ENCODE assay signal across 23 mouse cellular contexts in the genomic region with DNA sequence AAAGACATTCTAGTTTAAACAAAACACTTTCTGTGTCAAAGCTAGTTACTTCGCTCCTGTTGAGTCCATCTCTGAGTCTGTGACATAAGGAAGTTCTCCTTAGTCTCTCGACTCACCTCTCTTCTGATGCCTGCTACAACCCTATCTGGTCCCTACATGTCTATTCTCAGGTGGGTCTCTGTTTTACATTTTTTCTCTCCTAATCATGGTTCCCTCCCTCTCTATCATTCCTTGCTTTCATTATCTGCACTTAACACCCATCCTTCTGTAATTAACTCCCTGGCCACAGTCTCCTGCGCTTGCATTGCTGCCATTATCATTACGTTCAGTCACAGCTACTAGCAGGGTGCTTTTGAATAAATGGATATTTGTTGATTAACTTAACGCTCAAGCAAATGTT.
DNase-seq lines count a peak whose midpoint lies in the region; ATAC-seq and TF ChIP-seq lines count a peak whose summit lies in the region.
"Had no signal": no experiment of that assay in that cellular context is flagged by ENCODE, and none has a peak within 500 bp of the region (broad histone marks: within the 10 kb centered on the region; RNA-seq: fewer than 3 reads in every experiment).

No protein-coding gene starts in this region.

- H3K36me3 ChIP-seq in liver, postnatal 0 days (replicated peaks; ENCODE audit: insufficient read depth, low read length) = no peaks in the 10 kb centered on the region
- H3K36me3 ChIP-seq in neural tube, embryonic 13.5 days = no peaks in the 10 kb centered on the region
- no peaks in the 10 kb centered on the region for H3K36me3 ChIP-seq in liver, embryonic 11.5 days (ENCODE audit: control insufficient read depth, insufficient read depth, low read length)
- H3K36me3 ChIP-seq: forebrain, embryonic 10.5 days; kidney, embryonic 15.5 days; lung, embryonic 15.5 days had no signal

- no peak overlapping the region for H3K4me3 ChIP-seq in liver, postnatal 0 days (ENCODE audit: low read depth, low read length)
- no peak overlapping the region for H3K4me3 ChIP-seq in neural tube, embryonic 13.5 days
- no peak overlapping the region for H3K4me3 ChIP-seq in liver, embryonic 11.5 days (ENCODE audit: low read depth, low read length)
- H3K4me3 ChIP-seq: forebrain, embryonic 10.5 days; kidney, embryonic 15.5 days; left cerebral cortex, adult 2 months; lung, embryonic 15.5 days; myocyte had no signal

- WGBS in liver, postnatal 0 days (ENCODE audit: insufficient replicate concordance) = 66% methylated on average over 5 of the region's 5 CpGs
- 49% methylated on average over 5 of the region's 5 CpGs for WGBS in neural tube, embryonic 13.5 days
- 52% methylated on average over 5 of the region's 5 CpGs for WGBS in liver, embryonic 11.5 days

- H3K27ac ChIP-seq in liver, postnatal 0 days (ENCODE audit: low read depth) = no peak overlapping the region
- peak overlapping the region; percentile 20; the same call in 1 of the 2 replicates for H3K27ac ChIP-seq in neural tube, embryonic 13.5 days (replicated peaks)
- peak overlapping the region; percentile 70; the same call in 1 of the 2 replicates for H3K27ac ChIP-seq in liver, embryonic 11.5 days (ENCODE audit: low read depth, low read length)
- H3K27ac ChIP-seq: forebrain, embryonic 10.5 days; kidney, embryonic 15.5 days; left cerebral cortex, adult 2 months; lung, embryonic 15.5 days had no signal

- no peak for TF ChIP-seq CTCF in liver, postnatal 0 days (IDR thresholded peaks at IDR 0.05; ENCODE audit: low read depth)

- ATAC-seq in liver, postnatal 0 days = no peak
- no peak for ATAC-seq in neural tube, embryonic 13.5 days (ENCODE audit: low read depth)
- ATAC-seq in liver, embryonic 11.5 days (replicated peaks; ENCODE audit: low FRiP score) = peak; percentile 86
- ATAC-seq: intestine, postnatal 0 days had no signal

- TF ChIP-seq EP300 in liver, postnatal 0 days (IDR thresholded peaks at IDR 0.05; ENCODE audit: low read depth) = no peak

- H3K4me1 ChIP-seq in liver, postnatal 0 days (ENCODE audit: insufficient read depth) = no peaks in the 10 kb centered on the region
- peaks cover 36% of the 10 kb centered on the region for H3K4me1 ChIP-seq in neural tube, embryonic 13.5 days (replicated peaks)
- H3K4me1 ChIP-seq in liver, embryonic 11.5 days (replicated peaks; ENCODE audit: control insufficient read depth, insufficient read depth, low read length) = peaks cover 5% of the 10 kb centered on the region; the same call in 1 of the 2 replicates
- H3K4me1 ChIP-seq: forebrain, embryonic 10.5 days; kidney, embryonic 15.5 days; lung, embryonic 15.5 days had no signal

- H3K9ac ChIP-seq in liver, postnatal 0 days (replicated peaks) = no peak overlapping the region
- H3K9ac ChIP-seq in neural tube, embryonic 13.5 days = no peak overlapping the region
- H3K9ac ChIP-seq in liver, embryonic 11.5 days (ENCODE audit: low read depth, low read length) = no peak overlapping the region
- H3K9ac ChIP-seq: kidney, embryonic 15.5 days; lung, embryonic 15.5 days had no signal

- DNase-seq in liver = peak; percentile 27
- DNase-seq in liver, postnatal 0 days = no peak
- DNase-seq in neural tube, embryonic 10.5 days (ENCODE audit: extremely low spot score, low spot score) = no peak
- no peak for DNase-seq in liver, embryonic 11.5 days (ENCODE audit: low spot score)
- no peak for DNase-seq in ovary, postnatal 14 days (ENCODE audit: low spot score)
- DNase-seq in thymus, postnatal 36 days = no peak
- DNase-seq: adrenal gland, adult 2 months; cerebellum, adult 18-20 months; cerebellum, postnatal 14 days; gastrocnemius, postnatal 10 days; kidney, postnatal 36 days; lung, postnatal 4 days; right cerebral cortex, postnatal 25 days; spleen, adult 18-20 months; thymus, postnatal 14 days had no signal

- no peak overlapping the region for H3K4me2 ChIP-seq in liver, postnatal 0 days (ENCODE audit: low read depth, low read length)
- no peak overlapping the region for H3K4me2 ChIP-seq in neural tube, embryonic 13.5 days
- peak overlapping the region; percentile 29; the same call in 1 of the 2 replicates for H3K4me2 ChIP-seq in liver, embryonic 11.5 days
- H3K4me2 ChIP-seq: heart, embryonic 11.5 days; kidney, embryonic 15.5 days; lung, embryonic 15.5 days had no signal

- no peaks in the 10 kb centered on the region for H3K27me3 ChIP-seq in liver, postnatal 0 days (ENCODE audit: insufficient read depth, low read length)
- no peaks in the 10 kb centered on the region for H3K27me3 ChIP-seq in neural tube, embryonic 13.5 days
- H3K27me3 ChIP-seq in liver, embryonic 11.5 days (replicated peaks; ENCODE audit: control insufficient read depth, insufficient read depth, low read length) = no peaks in the 10 kb centered on the region
- H3K27me3 ChIP-seq: kidney, embryonic 15.5 days; lung, embryonic 15.5 days had no signal

- no peaks in the 10 kb centered on the region for H3K9me3 ChIP-seq in liver, postnatal 0 days (ENCODE audit: low read length)
- no peaks in the 10 kb centered on the region for H3K9me3 ChIP-seq in neural tube, embryonic 13.5 days
- H3K9me3 ChIP-seq in liver, embryonic 11.5 days (ENCODE audit: control insufficient read depth, low read length) = no peaks in the 10 kb centered on the region
- H3K9me3 ChIP-seq: forebrain, embryonic 10.5 days; kidney, embryonic 15.5 days; lung, embryonic 15.5 days had no signal
